Mouse (Mus musculus): ENCODE data around the gene Donson. TPM values are rescaled to one million over a fixed set of nuclear protein-coding genes. Genes with fewer than 3 reads are reported as not detected.

The Donson gene
- polyA plus RNA-seq, 1 experiment from 2014 or later: 36.6 TPM

GRCm38 (mm10) chr16:91630584-91630983 is 58.0 kb downstream of the Donson start:
- H3K27me3 ChIP-seq: no peaks in the 10 kb centered on the region
- no peak overlapping the region for H3K27ac ChIP-seq
- H3K36me3 ChIP-seq (replicated peaks): peaks cover 90% of the 10 kb centered on the region
- no peak overlapping the region for H3K9ac ChIP-seq
- H3K4me2 ChIP-seq: no peak overlapping the region
- 66% methylated on average over 1 of the region's 1 CpGs for WGBS
- ATAC-seq (ENCODE audit: low FRiP score): no peak
- H3K4me1 ChIP-seq: no peaks in the 10 kb centered on the region
- no peaks in the 10 kb centered on the region for H3K9me3 ChIP-seq
- no peak overlapping the region for H3K4me3 ChIP-seq (replicated peaks)

GRCm38 (mm10) chr16:91629749-91630148 is 58.8 kb downstream of the Donson start:
- ATAC-seq (ENCODE audit: low FRiP score): no peak
- no peaks in the 10 kb centered on the region for H3K9me3 ChIP-seq
- no peak overlapping the region for H3K9ac ChIP-seq
- H3K4me3 ChIP-seq (replicated peaks): no peak overlapping the region
- peaks cover 91% of the 10 kb centered on the region for H3K36me3 ChIP-seq (replicated peaks)
- no peak overlapping the region for H3K4me2 ChIP-seq
- H3K4me1 ChIP-seq: no peaks in the 10 kb centered on the region
- H3K27me3 ChIP-seq: no peaks in the 10 kb centered on the region
- 95% methylated on average over 4 of the region's 4 CpGs for WGBS
- H3K27ac ChIP-seq: no peak overlapping the region

GRCm38 (mm10) chr16:91628673-91629072 is 59.9 kb downstream of the Donson start:
- ATAC-seq (ENCODE audit: low FRiP score): no peak
- no peak overlapping the region for H3K4me2 ChIP-seq
- peaks cover 91% of the 10 kb centered on the region for H3K36me3 ChIP-seq (replicated peaks)
- no peaks in the 10 kb centered on the region for H3K9me3 ChIP-seq
- no peak overlapping the region for H3K27ac ChIP-seq
- no peak overlapping the region for H3K9ac ChIP-seq
- no peaks in the 10 kb centered on the region for H3K27me3 ChIP-seq
- no peak overlapping the region for H3K4me3 ChIP-seq (replicated peaks)
- H3K4me1 ChIP-seq: no peaks in the 10 kb centered on the region
- 93% methylated on average over 3 of the region's 3 CpGs for WGBS

GRCm38 (mm10) chr16:91627831-91628230 is 60.7 kb downstream of the Donson start:
- no peaks in the 10 kb centered on the region for H3K4me1 ChIP-seq
- H3K9ac ChIP-seq: no peak overlapping the region
- ATAC-seq (ENCODE audit: low FRiP score): no peak
- peaks cover 93% of the 10 kb centered on the region for H3K36me3 ChIP-seq (replicated peaks)
- 93% methylated on average over 7 of the region's 7 CpGs for WGBS
- no peaks in the 10 kb centered on the region for H3K27me3 ChIP-seq
- no peaks in the 10 kb centered on the region for H3K9me3 ChIP-seq
- no peak overlapping the region for H3K4me2 ChIP-seq
- H3K4me3 ChIP-seq (replicated peaks): no peak overlapping the region
- H3K27ac ChIP-seq: no peak overlapping the region

Other genes with a start within 250 kb of the Donson start
- 54.7 and 57.7 TPM in 2 replicates for gene Ifnar1, start 203.5 kb downstream of the Donson start, polyA plus RNA-seq (2016; fragmentation: Nextera tagmentation; extraction: Ambion mirVana)
- 27.9 and 31.9 TPM in 2 replicates for gene Ifngr2, start 141.7 kb downstream of the Donson start, polyA plus RNA-seq (2016; fragmentation: Nextera tagmentation; extraction: Ambion mirVana)
- 38.7 and 41.2 TPM in 2 replicates for gene Tmem50b, start 91.0 kb downstream of the Donson start, polyA plus RNA-seq (2016; fragmentation: Nextera tagmentation; extraction: Ambion mirVana)
- gene Dnajc28, start 69.7 kb downstream of the Donson start, polyA plus RNA-seq (2016; fragmentation: Nextera tagmentation; extraction: Ambion mirVana): 5.3 and 5.4 TPM in 2 replicates
- 118 and 124 TPM in 2 replicates for gene Gart, start 41.8 kb downstream of the Donson start, polyA plus RNA-seq (2016; fragmentation: Nextera tagmentation; extraction: Ambion mirVana)
- gene Son, start 41.3 kb downstream of the Donson start, polyA plus RNA-seq (2016; fragmentation: Nextera tagmentation; extraction: Ambion mirVana): 165 and 167 TPM in 2 replicates
- gene Cryzl1, start 40.2 kb upstream of the Donson start, polyA plus RNA-seq (2016; fragmentation: Nextera tagmentation; extraction: Ambion mirVana): 76.7 and 79.5 TPM in 2 replicates
- gene Itsn1, start 40.5 kb upstream of the Donson start, polyA plus RNA-seq (2016; fragmentation: Nextera tagmentation; extraction: Ambion mirVana): 65.4 and 71.4 TPM in 2 replicates